Mouse (Mus musculus) bone marrow macrophage, adult 2 months (primary cell): ENCODE measurements at regions not wholly inside any gene's neighbourhood (a gene's known extent, or its start where the extent isn't known, plus 50 kb on each side); places are given as distances from the start of the nearest gene placed in this dataset.

ENCODE experiments used
- H3K27ac ChIP-seq: 2 replicates; pipeline ENCODE4 v1.5.1; 2012; ENCODE audit warnings: low read depth, low read length; ENCODE audit not compliant: insufficient read depth
- H3K4me1 ChIP-seq: 2 replicates; pipeline ENCODE4 v1.6.1; 2012; ENCODE audit warnings: low read length; ENCODE audit not compliant: control insufficient read depth, insufficient read depth
- H3K4me3 ChIP-seq: 2 replicates; pipeline ENCODE4 v1.5.1; 2012; ENCODE audit warnings: mild to moderate bottlenecking, low read length, moderate library complexity; ENCODE audit not compliant: insufficient read depth
- CTCF ChIP-seq: IDR thresholded peaks from 2 replicates; pipeline ENCODE4 v1.5.1; 2012; ENCODE audit warnings: low read depth, mild to moderate bottlenecking, low read length, moderate library complexity
- POLR2A ChIP-seq: IDR thresholded peaks from 2 replicates; pipeline ENCODE4 v1.6.1; 2012; ENCODE audit warnings: mild to moderate bottlenecking, low read depth, low read length, borderline replicate concordance

GRCm38 (mm10) chr10:126462770-126463169, 438.4 kb downstream of the Atp23 start:
- H3K27ac ChIP-seq: no peak overlapping the region
- H3K4me1 ChIP-seq: no peaks in the 10 kb centered on the region
- H3K4me3 ChIP-seq: no peak overlapping the region
- TF ChIP-seq CTCF (no peak), POLR2A (no peak)

DNA sequence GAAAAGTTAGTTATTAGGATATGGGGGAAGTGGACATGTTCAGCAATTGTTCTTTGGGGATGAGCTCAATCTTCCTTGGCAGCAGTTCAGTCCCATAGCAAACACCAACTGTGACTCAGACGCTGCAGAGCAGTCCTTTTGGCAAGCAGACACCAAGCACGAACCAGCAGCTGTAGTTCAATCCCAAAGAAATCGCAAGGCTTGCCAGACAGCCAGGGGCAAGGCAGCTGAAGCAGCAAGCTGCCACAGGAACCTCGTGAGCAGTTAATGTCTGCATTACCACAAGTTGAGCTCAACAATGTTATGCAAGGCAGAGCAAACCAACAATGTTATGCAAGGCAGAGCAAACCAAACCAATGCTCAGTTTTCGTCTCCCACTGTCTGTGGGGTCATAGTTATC, 442.6 kb downstream of the Atp23 start:
- Histone ChIP-seq H3K4me1 (no peaks in the 10 kb centered on the region), H3K27ac (no peak overlapping the region), H3K4me3 (no peak overlapping the region)
- TF ChIP-seq CTCF: no peak
- no peak for TF ChIP-seq POLR2A

- H3K4me1 ChIP-seq: no peaks in the 10 kb centered on the region
- H3K4me3 ChIP-seq: no peak overlapping the region
- no peak overlapping the region for H3K27ac ChIP-seq
- TF ChIP-seq CTCF: no peak
Observed at GRCm38 (mm10) chr10:126452757-126453528, 448.2 kb downstream of the Atp23 start.

- Histone ChIP-seq H3K4me1 (no peaks in the 10 kb centered on the region), H3K27ac (no peak overlapping the region), H3K4me3 (no peak overlapping the region)
- TF ChIP-seq CTCF: no peak
- TF ChIP-seq POLR2A: no peak
Observed at GRCm38 (mm10) chr10:126452057-126452622, 449.0 kb downstream of the Atp23 start.

- Histone ChIP-seq H3K4me1 (no peaks in the 10 kb centered on the region), H3K4me3 (no peak overlapping the region), H3K27ac (no peak overlapping the region)
- TF ChIP-seq POLR2A (no peak), CTCF (no peak)
Observed at GRCm38 (mm10) chr10:126431222-126431621, 465.3 kb downstream of the Lrig3 start.

- Histone ChIP-seq H3K4me3 (no peak overlapping the region), H3K27ac (no peak overlapping the region), H3K4me1 (no peaks in the 10 kb centered on the region)
- TF ChIP-seq POLR2A: no peak
- no peak for TF ChIP-seq CTCF
Observed at GRCm38 (mm10) chr10:126430346-126430745, 464.4 kb downstream of the Lrig3 start.

DNA sequence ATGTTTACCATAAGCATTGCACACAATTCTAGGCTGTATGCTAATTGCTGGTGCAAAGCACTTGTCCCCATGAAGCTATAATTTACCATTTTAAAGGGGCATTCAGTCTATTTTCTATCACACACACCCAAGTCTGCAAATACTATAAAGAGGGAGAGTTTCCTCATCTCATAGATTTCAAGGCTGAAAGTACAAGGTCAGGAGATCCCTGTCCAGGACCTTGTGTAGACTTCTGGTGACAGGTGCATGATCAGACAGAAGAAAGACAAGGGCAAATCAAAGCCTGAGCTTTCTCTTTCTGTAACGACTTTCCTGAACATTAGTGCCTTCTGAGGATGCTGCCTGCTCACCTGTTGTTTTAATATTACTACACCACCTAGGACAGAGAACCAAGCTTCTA, 463.5 kb downstream of the Lrig3 start:
- no peak for TF ChIP-seq POLR2A
- TF ChIP-seq CTCF: no peak
- Histone ChIP-seq H3K4me1 (no peaks in the 10 kb centered on the region), H3K4me3 (no peak overlapping the region), H3K27ac (no peak overlapping the region)

DNA sequence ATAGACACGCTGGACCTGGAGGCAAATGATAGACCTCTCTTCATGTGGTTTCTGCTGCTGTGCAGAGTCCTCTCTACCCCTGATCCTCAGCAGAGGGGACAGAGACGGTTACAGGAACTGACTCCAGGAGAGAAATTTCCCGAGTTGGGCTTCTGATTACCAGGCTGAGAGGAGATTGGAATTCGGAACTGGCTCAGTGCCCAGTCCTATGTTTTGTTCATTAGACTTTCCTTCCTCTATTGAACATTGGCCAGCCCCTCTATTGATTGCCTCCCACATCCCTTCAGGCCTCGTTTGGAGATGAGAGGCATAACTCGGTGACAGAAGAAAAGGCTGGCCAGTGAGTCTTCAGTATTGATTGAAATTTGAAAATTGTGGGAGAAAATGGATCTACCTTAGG, 456.1 kb downstream of the Lrig3 start:
- TF ChIP-seq POLR2A: no peak
- TF ChIP-seq CTCF: no peak
- no peak overlapping the region for H3K4me3 ChIP-seq
- H3K4me1 ChIP-seq: no peaks in the 10 kb centered on the region
- H3K27ac ChIP-seq: no peak overlapping the region

DNA sequence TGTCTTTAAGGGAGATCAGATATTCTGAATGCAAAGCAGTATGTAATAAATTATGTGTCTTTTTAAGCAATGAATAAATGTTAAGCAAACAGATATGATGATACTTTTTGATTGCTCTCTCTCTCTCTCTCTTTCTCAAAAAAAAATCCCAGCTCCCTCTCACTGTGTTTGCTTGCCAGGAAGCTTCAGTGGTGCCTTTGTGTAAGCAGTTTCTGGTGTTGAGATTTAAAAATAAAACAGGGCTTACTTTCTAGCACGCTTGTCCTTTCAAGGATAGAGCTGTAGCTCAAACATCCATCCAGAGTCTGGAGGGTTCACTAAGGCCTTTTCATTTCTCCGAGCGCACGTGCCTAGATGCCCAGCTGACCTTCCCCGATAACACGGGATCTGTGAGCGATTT, 447.8 kb downstream of the Lrig3 start:
- Histone ChIP-seq H3K4me3 (no peak overlapping the region), H3K27ac (no peak overlapping the region), H3K4me1 (no peaks in the 10 kb centered on the region)
- no peak for TF ChIP-seq POLR2A
- TF ChIP-seq CTCF: no peak

DNA sequence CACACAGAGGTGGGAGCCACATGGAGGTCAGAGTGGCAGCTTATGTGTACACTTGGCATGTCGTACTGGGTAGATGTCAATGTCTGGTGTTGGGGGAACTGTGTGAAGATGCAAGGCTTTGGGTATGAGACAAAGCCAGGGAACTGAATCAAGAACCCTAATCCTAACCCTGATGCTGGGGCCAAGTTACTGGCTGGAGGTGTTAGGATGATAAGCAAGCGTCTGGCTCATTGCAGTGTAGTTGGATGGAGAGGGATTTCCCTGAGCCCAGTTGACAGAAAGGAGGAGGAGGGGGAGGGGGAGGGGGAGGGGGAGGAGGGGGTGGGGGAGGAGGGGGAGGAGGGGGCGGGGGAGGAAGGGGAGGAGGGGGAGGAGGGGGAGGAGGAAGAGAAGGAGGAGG, 426.3 kb downstream of the Lrig3 start:
- Histone ChIP-seq H3K4me1 (no peaks in the 10 kb centered on the region), H3K27ac (no peak overlapping the region), H3K4me3 (no peak overlapping the region)
- no peak for TF ChIP-seq POLR2A
- no peak for TF ChIP-seq CTCF

GRCm38 (mm10) chr10:126391770-126392169, 425.8 kb downstream of the Lrig3 start:
- no peak for TF ChIP-seq CTCF
- H3K4me3 ChIP-seq: no peak overlapping the region
- H3K27ac ChIP-seq: no peak overlapping the region
- no peaks in the 10 kb centered on the region for H3K4me1 ChIP-seq
